Mouse (Mus musculus) embryo, embryonic 9.5 days (tissue): ENCODE data around the gene Qprt.

Source experiments
- DNase-seq: peaks from one replicate; pipeline ENCODE4 v3.0.0-alpha.2; 2017; ENCODE audit errors: extremely low spot score

Gene Qprt

GRCm38 (mm10) chr7:127121911-127122270 is at the start of gene Qprt:
Gene Qprt (minus strand): TSS chr7:127122226.
- peak; percentile 51 for DNase-seq

GRCm38 (mm10) chr7:127166501-127166900 is 44.5 kb upstream of the Qprt start:
- DNase-seq: no peak

GRCm38 (mm10) chr7:127165607-127166493 is 43.8 kb upstream of the Qprt start:
- no peak for DNase-seq

GRCm38 (mm10) chr7:127164002-127164401 is 42.0 kb upstream of the Qprt start:
- DNase-seq: no peak

GRCm38 (mm10) chr7:127162546-127162945 is 40.5 kb upstream of the Qprt start:
- no peak for DNase-seq

- DNase-seq: no peak
Measured at GRCm38 (mm10) chr7:127157548-127157947, 35.5 kb upstream of the Qprt start.

GRCm38 (mm10) chr7:127153477-127153876 is 31.5 kb upstream of the Qprt start:
- DNase-seq: no peak

- DNase-seq: no peak
Measured at GRCm38 (mm10) chr7:127152464-127152863, 30.4 kb upstream of the Qprt start.

GRCm38 (mm10) chr7:127147901-127148300 is 25.9 kb upstream of the Qprt start:
- no peak for DNase-seq

GRCm38 (mm10) chr7:127146267-127146603 is 24.2 kb upstream of the Qprt start:
- no peak for DNase-seq

GRCm38 (mm10) chr7:127145387-127146266 is 23.6 kb upstream of the Qprt start:
- peak; percentile 35 for DNase-seq

GRCm38 (mm10) chr7:127144412-127144811 is 22.4 kb upstream of the Qprt start:
- DNase-seq: no peak

- DNase-seq: no peak
Measured at GRCm38 (mm10) chr7:127142666-127143065, 20.6 kb upstream of the Qprt start.

GRCm38 (mm10) chr7:127142214-127142613 is 20.2 kb upstream of the Qprt start:
- DNase-seq: no peak

GRCm38 (mm10) chr7:127140623-127141404 is 18.8 kb upstream of the Qprt start:
- no peak for DNase-seq

GRCm38 (mm10) chr7:127139562-127139961 is 17.5 kb upstream of the Qprt start:
- DNase-seq: no peak

- DNase-seq: no peak
Measured at GRCm38 (mm10) chr7:127139100-127139499, 17.1 kb upstream of the Qprt start.

GRCm38 (mm10) chr7:127137262-127138017 is 15.4 kb upstream of the Qprt start, which contains the start of gene Spn:
Gene Spn (minus strand): TSS chr7:127137823.
- no peak for DNase-seq

- no peak for DNase-seq
Measured at GRCm38 (mm10) chr7:127136181-127137071, 14.4 kb upstream of the Qprt start.

- no peak for DNase-seq
Measured at GRCm38 (mm10) chr7:127134821-127135447, 12.9 kb upstream of the Qprt start.
